Mouse (Mus musculus) gastrocnemius, adult 18-20 months (tissue): Measurements from ENCODE around the gene Tyms. TPM values are rescaled to one million over a fixed set of nuclear protein-coding genes. Genes with fewer than 3 reads are reported as not detected.

ENCODE experiments used
- DNase-seq: peaks from one replicate; pipeline ENCODE4 v3.0.0; 2021; ENCODE audit warnings: low spot score
- long read RNA-seq, 2 experiments: library from polyadenylated mRNA; stranded (forward); transcript quantifications; one replicate each; pipeline ENCODE4 v2.0.0; 2021
- total RNA-seq, 2 experiments: library from RNA; stranded (reverse); gene quantifications; 2 replicates each; pipeline ENCODE4 v1.2.3; 2021

Tyms gene
- 1 to 10 TPM in 1 of 2 experiments, under 1 TPM in 1; 0.39 to 2.2 TPM for total RNA-seq
- long read RNA-seq, experiment 1, partial matches to known transcripts, result 0 of 2 reads
- long read RNA-seq, experiment 1, other reads (novel, unspliced or antisense), result 1 of 2 reads
- long read RNA-seq, experiment 2, result 0 reads

DNA sequence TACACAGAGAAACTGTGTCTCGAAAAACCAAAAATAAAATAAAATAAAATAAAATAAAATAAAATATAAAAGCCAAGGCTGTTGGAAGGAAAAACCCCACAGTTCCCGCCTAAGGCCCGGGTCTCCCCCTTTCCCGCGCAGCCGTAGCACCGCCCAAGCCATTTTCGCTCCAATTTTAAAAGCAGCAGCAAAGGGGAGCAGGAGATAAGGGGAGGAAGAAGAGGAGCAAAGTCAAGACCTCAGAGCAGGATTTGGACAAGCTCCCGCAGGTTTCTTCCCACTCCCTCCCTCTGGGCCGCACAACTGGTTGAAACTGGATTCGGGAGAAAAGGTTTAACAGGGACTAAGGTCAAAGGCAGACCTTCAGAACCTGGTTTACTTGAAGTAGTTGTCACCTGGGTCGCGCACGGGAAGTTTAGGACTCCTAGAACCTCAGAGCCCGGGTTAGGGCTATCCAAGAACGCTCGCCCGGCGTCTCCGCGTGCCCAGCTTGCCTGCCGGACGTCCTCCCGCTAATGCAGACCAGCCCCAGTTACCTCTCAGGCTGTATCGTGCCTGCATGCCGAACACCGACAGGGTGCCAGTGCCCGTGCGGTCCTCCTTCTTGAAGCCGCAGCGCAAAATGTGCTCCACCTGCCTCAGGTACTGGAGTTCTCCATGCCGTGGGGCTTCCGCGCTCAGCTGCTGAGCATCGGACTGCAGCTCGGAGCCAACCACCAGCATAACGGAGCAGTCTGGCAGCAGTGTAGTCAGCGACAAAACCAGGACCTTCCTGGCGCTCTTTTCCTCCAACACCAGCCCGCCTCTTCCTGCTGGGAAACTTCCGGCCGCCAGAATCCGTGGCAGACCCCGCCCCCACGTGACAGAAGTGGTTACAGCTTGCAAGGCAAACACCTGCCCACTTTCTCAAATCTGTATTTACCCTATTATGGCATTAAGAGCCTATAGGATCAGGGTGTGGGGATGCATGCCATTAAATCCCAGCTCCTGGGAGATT, at the start of gene Tyms:
Tyms (minus strand) TSS at position 793 of the 997 bp plus-strand sequence.
- DNase-seq, result peak; percentile 63

GRCm38 (mm10) chr5:30122481-30122880, 49.1 kb upstream of the Tyms start:
- no peak for DNase-seq

DNA sequence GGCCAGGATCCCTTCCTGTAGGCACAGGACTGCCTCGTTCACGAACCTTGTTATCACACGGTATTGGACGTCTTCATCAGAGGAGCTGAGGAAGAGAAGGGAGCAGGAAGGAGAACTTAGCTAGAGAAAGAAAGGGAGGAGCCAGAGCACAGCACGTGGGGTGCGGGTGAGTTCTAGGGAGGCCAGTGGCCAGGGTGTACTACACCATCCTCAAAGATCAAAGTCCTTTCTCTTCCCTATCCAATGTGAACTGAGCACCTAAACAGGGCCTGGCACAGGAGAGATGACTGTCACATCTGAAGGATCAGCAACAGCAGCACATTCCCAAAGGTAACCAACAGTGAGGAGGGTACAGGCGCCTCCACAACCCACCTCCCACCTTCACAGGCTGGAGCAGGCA, 46.7 kb upstream of the Tyms start:
- no peak for DNase-seq

- DNase-seq, result no peak
These were observed 45.7 kb upstream of the Tyms start for GRCm38 (mm10) chr5:30119163-30119562.

DNA sequence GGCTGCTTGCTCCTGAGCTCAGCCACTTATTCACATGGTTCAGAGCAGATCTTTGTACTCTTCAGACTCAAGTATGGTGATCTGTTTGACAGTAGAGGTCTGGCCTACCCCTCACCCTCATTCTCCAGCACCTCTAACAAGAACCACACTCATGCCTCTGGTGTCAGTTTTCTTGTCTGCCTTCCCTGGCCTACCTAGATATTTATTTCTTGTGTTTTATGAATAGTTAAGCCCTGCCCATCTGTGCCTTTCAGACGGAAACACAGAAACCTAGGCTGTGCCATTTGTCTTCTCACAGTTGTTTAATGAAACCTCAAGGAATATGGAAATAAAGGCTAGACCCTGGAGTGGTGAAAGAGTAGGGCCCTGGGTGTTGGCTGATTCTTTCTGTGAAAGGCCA, 44.6 kb upstream of the Tyms start:
- DNase-seq, result no peak

DNA sequence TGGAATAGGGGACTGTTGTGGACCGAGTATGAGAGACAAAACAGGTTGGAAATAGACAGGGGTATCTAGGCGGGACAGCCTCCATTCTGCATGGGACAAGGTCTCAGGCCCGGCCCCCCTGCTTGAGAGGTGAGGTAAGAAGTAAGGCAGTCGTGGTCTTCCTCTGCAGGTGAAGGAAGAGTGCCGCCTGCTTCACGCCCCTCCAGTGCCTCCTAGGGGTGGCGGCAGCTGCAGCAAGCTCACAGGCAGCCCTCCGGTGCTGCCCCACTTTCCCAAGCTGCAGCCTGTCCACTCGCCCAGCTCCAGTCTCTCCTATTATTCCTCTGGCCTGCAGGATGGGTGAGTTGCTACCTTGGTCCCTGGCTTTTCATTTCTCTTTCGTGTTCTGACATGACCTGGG, 42.3 kb upstream of the Tyms start:
- no peak for DNase-seq

- no peak for DNase-seq
These were observed 41.3 kb upstream of the Tyms start for GRCm38 (mm10) chr5:30114761-30115140.

- DNase-seq, result peak; percentile 38
These were observed 40.7 kb upstream of the Tyms start for GRCm38 (mm10) chr5:30113881-30114760.

GRCm38 (mm10) chr5:30112533-30113068, 39.2 kb upstream of the Tyms start:
- DNase-seq, result no peak

- no peak for DNase-seq
These were observed 38.4 kb upstream of the Tyms start for GRCm38 (mm10) chr5:30111771-30112170.

GRCm38 (mm10) chr5:30111126-30111525, 37.7 kb upstream of the Tyms start:
- no peak for DNase-seq

DNA sequence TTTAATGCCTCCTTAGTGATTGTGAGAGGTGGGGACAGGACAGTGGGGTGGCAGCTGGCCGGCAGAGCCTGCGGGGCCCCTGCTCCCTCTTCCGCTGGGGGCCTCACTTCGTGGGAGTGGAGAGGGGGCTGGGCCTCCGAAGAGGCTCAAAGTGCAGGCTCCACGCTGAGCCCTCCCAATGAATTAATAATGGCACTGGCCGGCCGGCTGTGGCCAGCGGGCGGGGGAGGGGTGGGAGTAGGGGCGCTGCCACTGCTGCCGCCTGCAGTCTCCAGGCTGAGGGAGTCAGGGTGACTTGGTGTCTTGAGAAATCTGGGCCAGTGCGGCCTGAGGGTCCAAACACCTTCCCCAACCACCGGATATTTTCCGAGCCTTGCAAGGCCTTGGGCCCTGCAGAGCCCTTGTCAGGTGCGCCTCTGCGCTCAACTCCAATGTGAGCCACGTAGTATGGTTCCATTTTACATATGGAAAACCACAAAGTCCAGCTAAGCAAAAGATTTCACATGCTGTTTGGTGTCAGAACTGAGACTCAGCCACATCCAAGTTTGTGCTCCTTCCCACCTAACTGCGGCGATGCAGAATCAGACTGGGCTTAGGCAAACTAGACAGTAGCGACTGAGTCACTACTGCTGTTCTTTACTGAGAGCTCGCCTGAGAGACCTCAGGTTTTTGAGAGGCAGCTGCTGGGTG, 37.1 kb upstream of the Tyms start:
- no peak for DNase-seq

DNA sequence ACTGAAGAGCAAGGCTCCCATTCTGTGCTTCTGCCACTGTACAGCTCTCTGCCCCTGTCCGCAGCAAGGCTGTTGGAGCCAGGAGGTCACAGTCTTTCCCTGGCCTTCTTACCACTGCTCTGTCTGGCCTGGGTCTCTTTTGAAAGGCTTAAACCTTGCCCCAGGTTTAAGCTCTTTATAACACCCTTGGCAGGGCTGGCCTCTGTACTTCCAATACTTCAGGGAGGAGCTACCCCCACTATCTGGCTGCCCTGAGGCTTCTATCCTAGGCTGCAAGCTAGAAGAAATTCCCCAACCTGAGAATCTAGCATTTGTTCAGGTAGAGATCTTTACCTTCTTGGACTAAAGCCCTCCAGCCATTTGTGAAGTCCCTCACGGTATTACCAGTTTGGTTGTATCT, 36.5 kb upstream of the Tyms start:
- DNase-seq, result no peak

DNA sequence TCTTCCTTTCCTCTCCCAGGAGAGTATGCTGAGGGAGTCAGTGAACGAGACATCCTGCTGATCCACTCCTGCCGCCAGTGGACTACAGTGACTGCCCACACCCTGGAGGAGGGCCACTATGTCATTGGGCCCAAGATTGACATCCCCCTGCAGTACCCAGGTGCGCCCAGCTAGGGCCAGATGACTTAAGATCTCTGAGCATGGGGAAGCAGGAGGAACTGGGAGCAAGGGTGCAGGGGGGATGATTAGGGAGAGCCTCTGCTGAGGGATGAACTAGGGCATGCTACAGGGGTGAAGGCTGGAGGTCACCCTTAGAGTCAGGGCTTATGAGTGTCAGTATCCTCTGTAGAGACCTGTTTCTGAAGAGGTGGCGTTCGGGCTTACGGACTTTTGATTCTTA, 34.8 kb upstream of the Tyms start:
- no peak for DNase-seq

DNA sequence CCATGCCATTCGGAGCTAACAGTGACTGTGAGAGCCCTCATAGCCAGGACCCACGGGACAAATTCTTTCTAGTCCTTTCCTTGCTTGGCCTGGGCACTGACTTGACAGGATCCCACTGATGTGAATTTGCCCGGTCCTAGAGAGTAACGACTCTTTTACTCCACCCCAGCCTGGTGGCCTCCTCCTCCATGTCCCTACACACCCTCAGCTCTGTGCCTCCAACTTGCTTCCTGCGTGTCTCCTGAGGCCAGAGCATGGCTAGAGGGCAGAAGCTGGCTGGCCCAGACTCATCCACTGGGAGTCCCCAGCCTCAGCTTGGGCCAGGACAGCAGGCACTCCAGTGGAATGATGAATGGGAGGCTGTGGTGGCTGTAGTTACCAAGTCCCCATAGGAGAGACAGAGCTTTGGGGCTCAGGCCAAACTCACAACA, 34.2 kb upstream of the Tyms start:
- DNase-seq, result no peak

- no peak for DNase-seq
These were observed 33.8 kb upstream of the Tyms start for GRCm38 (mm10) chr5:30107186-30107585.

DNA sequence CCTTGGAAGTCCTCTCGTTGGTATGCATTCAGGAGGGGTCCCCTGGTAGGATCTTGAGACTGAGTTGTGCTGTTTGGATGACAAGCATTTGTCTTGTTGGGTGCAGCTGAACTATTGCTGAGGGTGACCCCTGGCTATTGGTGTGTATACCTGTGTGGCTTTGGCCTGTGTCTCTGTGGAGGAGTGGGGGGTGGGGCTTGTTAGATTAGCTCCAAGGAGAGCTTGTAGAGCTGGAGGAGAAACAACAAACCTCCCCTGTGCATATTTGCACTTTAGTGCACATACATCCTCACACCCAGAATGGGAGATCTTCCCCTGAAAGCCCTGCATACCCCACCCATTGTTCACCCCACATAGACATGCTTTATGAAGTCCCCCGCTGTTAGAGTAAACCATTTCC, 33.3 kb upstream of the Tyms start:
- no peak for DNase-seq

DNA sequence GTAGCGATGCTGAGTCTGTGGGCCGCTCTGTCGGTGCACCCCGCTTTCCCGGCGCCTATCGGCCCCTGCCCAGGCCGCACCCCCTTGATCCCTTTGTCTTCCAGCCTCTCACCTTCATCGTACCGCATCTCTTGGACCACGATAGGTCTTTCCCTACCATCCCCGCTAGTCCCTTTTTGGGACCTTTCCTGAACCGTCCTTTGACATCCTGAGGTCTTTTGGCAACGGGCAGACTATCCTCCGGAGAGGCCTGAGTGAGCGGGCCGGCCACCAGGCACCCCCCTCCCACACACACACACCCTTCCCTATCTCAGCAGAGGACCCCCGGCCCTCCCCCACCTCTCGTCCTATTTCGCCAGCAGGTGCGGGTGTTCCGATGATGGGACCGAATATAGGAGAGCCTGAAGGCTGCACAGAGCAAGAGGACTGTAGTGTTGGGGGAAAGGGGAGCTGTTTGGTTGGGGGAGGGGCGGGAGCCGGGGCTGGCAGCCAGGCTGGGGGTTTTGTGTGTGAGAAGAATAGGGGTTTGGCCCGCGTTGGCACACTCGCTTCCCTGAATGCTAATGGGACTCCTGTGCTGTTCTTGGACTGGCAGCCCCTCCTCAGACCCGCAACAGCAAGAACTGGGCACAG, 32.4 kb upstream of the Tyms start, which contains the start of gene 3110082J24Rik:
3110082J24Rik (minus strand) TSS at position 419 of the 633 bp plus-strand sequence.
- DNase-seq, result no peak

GRCm38 (mm10) chr5:30104841-30105667, 31.6 kb upstream of the Tyms start, which contains the start of gene Garem2:
Gene Garem2, plus strand, starts transcription at chr5:30105161.
- DNase-seq, result no peak
